Mouse (Mus musculus) retina, adult 2 months (tissue): Measurements from ENCODE around the gene Hoxb6.

ENCODE experiments used
- DNase-seq: peaks from one replicate; pipeline ENCODE4 v3.0.0-alpha.2; 2012; ENCODE audit warnings: low read depth, low spot score

Gene Hoxb6

DNA sequence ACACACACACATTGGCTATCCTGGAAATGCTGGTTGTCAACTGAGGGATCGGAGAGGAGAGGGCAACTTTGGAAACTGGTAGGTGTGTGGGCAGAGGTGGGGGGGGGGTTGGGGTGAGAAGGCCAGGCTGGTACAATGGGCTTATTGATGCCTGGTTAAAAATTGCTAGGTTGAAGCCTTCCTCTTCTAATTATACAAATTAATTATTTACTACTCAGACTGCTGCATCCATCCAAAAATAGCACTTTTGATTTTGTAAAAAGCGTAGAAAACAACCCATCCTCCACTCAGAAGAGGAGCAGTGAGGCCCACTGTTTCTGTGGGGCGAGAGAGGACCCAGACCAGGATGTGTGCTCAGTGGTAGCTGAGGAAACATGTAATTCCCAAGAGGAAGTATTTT, 42.7 kb downstream of the Hoxb6 start:
- no peak for DNase-seq

GRCm38 (mm10) chr11:96336597-96336996, 44.3 kb downstream of the Hoxb6 start:
- DNase-seq, result no peak

GRCm38 (mm10) chr11:96337026-96337425, 44.8 kb downstream of the Hoxb6 start:
- DNase-seq, result no peak

- no peak for DNase-seq
These were observed 46.9 kb downstream of the Hoxb6 start for GRCm38 (mm10) chr11:96338957-96339855.

DNA sequence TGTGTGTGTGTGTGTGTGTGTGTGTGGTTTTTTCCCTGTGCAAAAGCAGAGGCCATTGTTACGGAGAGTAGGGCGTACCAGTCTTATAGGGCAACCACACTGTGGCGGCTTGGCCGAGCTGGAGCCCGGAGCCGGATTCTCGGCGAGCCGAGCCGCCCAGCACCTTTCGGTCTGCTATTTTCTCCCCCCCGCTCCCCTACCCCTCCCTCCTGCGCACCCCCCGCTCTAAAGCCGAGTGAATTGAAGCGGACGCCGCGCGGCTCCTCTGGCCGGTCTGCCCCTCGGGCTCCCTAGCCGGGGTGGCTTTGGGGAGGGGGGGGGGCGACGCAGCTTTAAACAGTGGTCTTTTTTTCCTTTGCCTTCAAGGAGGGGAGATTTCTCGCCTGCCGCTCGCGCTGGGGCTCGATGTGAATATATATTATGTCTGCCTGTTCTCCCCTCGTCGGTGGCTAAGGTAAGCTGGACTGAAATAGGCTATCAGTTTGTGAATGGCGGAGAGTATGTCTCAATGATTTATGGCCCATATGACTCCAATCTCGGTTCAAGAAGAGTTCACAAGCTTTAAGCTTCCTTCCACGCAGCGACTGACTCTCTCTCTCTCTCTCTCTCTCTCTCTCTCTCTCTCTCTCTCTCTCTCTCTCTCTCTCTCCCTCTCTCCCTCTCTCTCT, 48.6 kb downstream of the Hoxb6 start:
- DNase-seq, result no peak

GRCm38 (mm10) chr11:96341701-96342575, 49.7 kb downstream of the Hoxb6 start:
- no peak for DNase-seq

- no peak for DNase-seq
These were observed 50.3 kb downstream of the Hoxb6 start for GRCm38 (mm10) chr11:96342576-96342930.

GRCm38 (mm10) chr11:96343206-96343745, 51.0 kb downstream of the Hoxb6 start:
- DNase-seq, result no peak

GRCm38 (mm10) chr11:96344061-96344877, 52.0 kb downstream of the Hoxb6 start:
- no peak for DNase-seq

DNA sequence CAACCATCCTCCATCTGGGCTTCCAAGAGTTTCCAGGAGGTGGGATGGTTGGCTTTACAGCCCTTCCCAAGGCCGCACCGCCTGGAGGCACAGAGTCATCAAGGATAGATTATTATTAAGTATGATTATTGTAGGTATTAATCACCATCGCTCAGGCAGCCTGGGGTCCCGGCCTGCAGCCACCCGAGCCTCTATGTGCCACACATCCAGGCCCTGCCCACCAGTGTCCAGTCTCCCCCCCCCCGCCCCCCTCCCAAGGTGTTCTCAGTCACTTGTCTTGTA, 52.5 kb downstream of the Hoxb6 start:
- no peak for DNase-seq

- no peak for DNase-seq
These were observed 53.1 kb downstream of the Hoxb6 start for GRCm38 (mm10) chr11:96345220-96345892.

DNA sequence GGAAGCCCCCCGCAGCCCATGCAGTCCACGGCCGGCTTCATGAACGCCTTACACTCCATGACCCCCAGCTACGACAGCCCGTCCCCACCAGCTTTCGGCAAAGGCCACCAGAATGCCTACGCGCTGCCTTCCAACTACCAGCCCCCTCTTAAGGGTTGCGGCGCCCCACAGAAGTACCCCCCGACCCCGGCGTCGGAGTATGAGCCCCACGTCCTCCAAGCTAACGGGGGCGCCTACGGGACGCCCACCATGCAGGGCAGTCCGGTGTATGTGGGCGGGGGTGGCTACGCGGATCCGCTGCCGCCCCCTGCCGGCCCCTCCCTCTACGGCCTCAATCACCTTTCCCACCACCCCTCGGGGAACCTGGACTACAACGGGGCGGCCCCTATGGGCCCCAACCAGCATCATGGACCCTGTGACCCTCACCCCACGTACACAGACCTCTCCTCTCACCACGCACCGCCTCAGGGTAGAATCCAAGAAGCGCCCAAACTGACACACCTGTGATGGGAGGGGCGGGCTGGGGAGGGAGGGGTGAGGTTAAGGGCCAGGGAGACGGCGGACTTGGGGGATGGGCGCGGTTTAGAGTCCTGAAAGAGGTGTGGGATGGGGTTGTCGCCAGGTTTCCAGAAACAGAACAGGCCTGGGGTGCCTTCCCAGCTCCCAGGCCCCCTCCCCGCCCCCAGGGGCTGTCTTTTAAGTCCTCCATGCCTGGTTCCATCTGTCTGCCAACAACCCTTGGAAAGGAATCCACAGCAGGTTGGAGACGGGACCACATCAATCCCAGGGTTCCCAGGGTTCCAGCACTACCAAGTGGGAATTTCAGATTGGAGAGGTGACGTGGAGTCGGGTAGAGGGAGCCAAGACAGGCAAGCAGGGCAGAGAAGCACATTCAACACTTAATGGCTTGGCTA, 53.9 kb downstream of the Hoxb6 start:
- DNase-seq, result no peak

DNA sequence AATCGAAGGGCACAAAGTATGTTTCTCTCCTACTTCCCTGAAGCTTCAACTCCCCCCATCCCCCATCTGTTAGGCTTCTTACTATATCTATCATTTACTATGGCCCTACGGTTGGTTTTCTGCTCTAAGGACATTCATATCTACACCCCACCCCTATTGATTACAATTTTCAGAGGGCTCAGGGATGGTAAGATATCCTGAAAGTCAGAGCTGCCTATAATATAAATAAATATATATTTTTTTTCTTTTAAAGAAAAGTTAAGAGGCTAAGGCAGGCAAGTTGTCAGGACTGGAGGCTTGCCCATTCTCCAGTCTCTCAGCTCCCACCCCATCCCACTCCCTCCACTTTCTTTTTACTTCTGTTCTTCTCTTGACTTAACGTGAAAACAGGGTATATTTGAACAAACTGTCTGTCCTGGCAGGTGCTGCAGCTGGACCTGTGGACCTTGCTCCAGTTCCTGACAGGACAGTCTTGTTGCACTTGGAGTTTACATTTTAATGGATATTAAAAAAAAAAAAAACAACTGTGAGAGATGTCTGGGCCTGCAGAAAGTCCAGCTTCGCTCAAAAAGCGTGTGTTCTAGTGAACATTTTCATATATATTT, 54.7 kb downstream of the Hoxb6 start:
- DNase-seq, result no peak

- no peak for DNase-seq
These were observed 55.4 kb downstream of the Hoxb6 start for GRCm38 (mm10) chr11:96347717-96348116.

- no peak for DNase-seq
These were observed 56.1 kb downstream of the Hoxb6 start for GRCm38 (mm10) chr11:96348141-96348928.

- no peak for DNase-seq
These were observed 56.7 kb downstream of the Hoxb6 start for GRCm38 (mm10) chr11:96348988-96349387.

- no peak for DNase-seq
These were observed 57.4 kb downstream of the Hoxb6 start for GRCm38 (mm10) chr11:96349491-96350340.

DNA sequence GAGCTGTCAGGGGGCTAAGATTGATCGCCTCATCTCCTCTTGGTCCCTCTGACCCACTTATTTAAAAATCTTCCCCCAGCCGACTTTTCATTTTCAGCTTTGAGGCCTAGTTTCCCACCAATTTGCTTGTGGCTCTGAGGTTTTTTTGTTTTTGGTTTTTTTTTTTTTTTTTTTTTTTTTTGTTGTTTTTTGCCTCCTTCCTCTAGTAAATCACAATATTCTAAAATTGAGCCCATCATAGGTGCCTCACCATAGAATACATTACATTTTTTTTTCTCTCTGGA, 58.0 kb downstream of the Hoxb6 start, which contains the start of gene Hoxb2:
Gene Hoxb2 (plus strand): TSS at position 185 of the 284 bp plus-strand sequence.
- DNase-seq, result no peak
